In the genomic region with DNA sequence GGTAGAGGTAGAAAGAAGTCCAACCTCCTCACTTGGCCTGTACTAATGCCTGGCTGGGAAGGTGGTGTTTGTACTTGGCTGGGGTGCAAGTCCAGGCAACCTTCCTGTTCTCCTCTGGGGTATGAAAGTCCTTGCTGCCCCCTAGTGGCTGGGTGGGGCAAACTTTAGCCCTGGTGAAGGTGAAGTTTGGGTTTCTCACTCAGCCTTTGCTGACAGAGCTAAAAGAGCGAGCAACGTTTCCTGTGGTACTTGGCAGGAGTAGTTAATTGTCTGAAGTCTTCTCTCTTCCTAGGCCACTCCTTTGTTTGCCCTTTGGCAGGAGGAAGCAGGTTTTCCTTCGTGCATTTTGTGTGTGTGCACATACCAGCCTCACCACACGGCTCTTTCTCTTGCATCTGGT, we compare ENCODE assay signal across 9 mouse cellular contexts. TPM values are rescaled to one million over a fixed set of nuclear protein-coding genes. Genes with fewer than 3 reads are reported as not detected.
A peak's percentile ranks its signal among the peaks of the same experiment; 100 is the strongest.
DNase-seq lines count a peak whose midpoint lies in the region; ATAC-seq lines count a peak whose summit lies in the region.
"Had no signal": no experiment of that assay in that cellular context is flagged by ENCODE, and none has a peak within 500 bp of the region (broad histone marks: within the 10 kb centered on the region; RNA-seq: fewer than 3 reads in every experiment).

No protein-coding gene starts in this region.

- WGBS in liver, embryonic 12.5 days (ENCODE audit: insufficient replicate concordance), result 35% methylated on average over 4 of the region's 4 CpGs
- WGBS in forebrain, embryonic 12.5 days, result 53% methylated on average over 4 of the region's 4 CpGs

- H3K9me3 ChIP-seq in liver, embryonic 12.5 days (replicated peaks), result no peaks in the 10 kb centered on the region
- H3K9me3 ChIP-seq in forebrain, embryonic 12.5 days, result no peaks in the 10 kb centered on the region
- H3K9me3 ChIP-seq: midbrain, embryonic 12.5 days had no signal

- no peak overlapping the region for H3K9ac ChIP-seq in liver, embryonic 12.5 days
- no peak overlapping the region for H3K9ac ChIP-seq in forebrain, embryonic 12.5 days
- H3K9ac ChIP-seq: midbrain, embryonic 12.5 days had no signal

- H3K4me2 ChIP-seq in liver, embryonic 12.5 days, result no peak overlapping the region
- H3K4me2 ChIP-seq in forebrain, embryonic 12.5 days, result no peak overlapping the region
- H3K4me2 ChIP-seq: midbrain, embryonic 12.5 days had no signal

- no peaks in the 10 kb centered on the region for H3K27me3 ChIP-seq in liver, embryonic 12.5 days (replicated peaks)
- H3K27me3 ChIP-seq in forebrain, embryonic 12.5 days, result no peaks in the 10 kb centered on the region
- H3K27me3 ChIP-seq: midbrain, embryonic 12.5 days had no signal

- no peaks in the 10 kb centered on the region for H3K36me3 ChIP-seq in liver, embryonic 12.5 days
- no peaks in the 10 kb centered on the region for H3K36me3 ChIP-seq in forebrain, embryonic 12.5 days (replicated peaks)
- H3K36me3 ChIP-seq: midbrain, embryonic 12.5 days had no signal

- peak; percentile 61 for DNase-seq in liver
- peak; percentile 65 for DNase-seq in gastrocnemius, adult 18-20 months (ENCODE audit: low spot score)
- peak; percentile 58 for DNase-seq in layer of hippocampus, adult 11-12 months (ENCODE audit: low spot score)
- peak; percentile 81 for DNase-seq in lung, postnatal 25 days (ENCODE audit: low spot score)
- DNase-seq in spleen, postnatal 36 days (ENCODE audit: low spot score in 2 of 2), result peak; percentile 68 to 70

- peaks cover 12% of the 10 kb centered on the region for H3K4me1 ChIP-seq in liver, embryonic 12.5 days
- peaks cover 9% of the 10 kb centered on the region for H3K4me1 ChIP-seq in forebrain, embryonic 12.5 days

- no peak overlapping the region for H3K4me3 ChIP-seq in liver, embryonic 12.5 days
- H3K4me3 ChIP-seq in forebrain, embryonic 12.5 days (replicated peaks), result no peak overlapping the region
- H3K4me3 ChIP-seq: midbrain, embryonic 12.5 days had no signal

- H3K27ac ChIP-seq in liver, embryonic 12.5 days, result no peak overlapping the region
- no peak overlapping the region for H3K27ac ChIP-seq in forebrain, embryonic 12.5 days
- H3K27ac ChIP-seq: midbrain, embryonic 12.5 days had no signal

- ATAC-seq in liver, embryonic 12.5 days, result no peak
- peak; percentile 47 for ATAC-seq in activated CD4-positive, CD25-positive, alpha-beta regulatory T cell, adult 4 months
- ATAC-seq in forebrain, embryonic 12.5 days (ENCODE audit: low FRiP score), result no peak

RNA-seq across cellular contexts. Expression of a gene that starts 3.1 kb away (rescaled TPM):
- 10.5 and 10.7 TPM in 2 replicates for polyA plus RNA-seq in liver, embryonic 12.5 days (2016; fragmentation: Nextera tagmentation; extraction: Ambion mirVana)
- polyA plus RNA-seq in activated CD4-positive, CD25-positive, alpha-beta regulatory T cell, adult 4 months (2017; shearing (Covaris generic)), result 10 to 100 TPM; 27.6 to 29.9 TPM
- total RNA-seq in gastrocnemius, adult 18-20 months (2021), result 1 to 10 TPM; 1.7 to 2.4 TPM
- polyA plus RNA-seq in forebrain, embryonic 12.5 days (2016; fragmentation: Nextera tagmentation; extraction: Ambion mirVana), result 28.7 and 29.9 TPM in 2 replicates

RNA-seq across cellular contexts. Expression of a gene that starts 38.0 kb away (rescaled TPM):
- 0.08 TPM in 2 replicates for polyA plus RNA-seq in liver, embryonic 12.5 days (2016; fragmentation: Nextera tagmentation; extraction: Ambion mirVana)
- under 1 TPM in 1 of 2 experiments, not detected in 1; 0.48 TPM for polyA plus RNA-seq in activated CD4-positive, CD25-positive, alpha-beta regulatory T cell, adult 4 months (2017; shearing (Covaris generic))
- not detected for total RNA-seq in gastrocnemius, adult 18-20 months (2021)
- polyA plus RNA-seq in forebrain, embryonic 12.5 days (2016; fragmentation: Nextera tagmentation; extraction: Ambion mirVana), result 8.5 and 9.9 TPM in 2 replicates
